Mouse (Mus musculus) G1E (cell line): ENCODE results near the gene Ampd2. TPM values are rescaled to one million over a fixed set of nuclear protein-coding genes. Genes with fewer than 3 reads are reported as not detected.
A peak's percentile ranks its signal among the peaks of the same experiment; 100 is the strongest.

Experiments used
- ATAC-seq: 2 replicates; pipeline ENCODE4 v1.8.0; 2016; ENCODE audit warnings: mild to moderate bottlenecking; ENCODE audit not compliant: insufficient number of reproducible peaks, poor library complexity, low FRiP score, severe bottlenecking; ENCODE audit errors: extremely low read depth
- DNase-seq: peaks from one replicate; pipeline ENCODE4 v3.0.0; 2012; ENCODE audit warnings: low spot score
- H3K27me3 ChIP-seq: 2 replicates; pipeline ENCODE4 v1.6.1; 2012; ENCODE audit warnings: mild to moderate bottlenecking, low read length, inconsistent platforms; ENCODE audit not compliant: insufficient read depth
- H3K36me3 ChIP-seq: replicated peaks from 2 replicates; pipeline ENCODE3; 2012; ENCODE audit warnings: mild to moderate bottlenecking, inconsistent platforms
- H3K4me1 ChIP-seq: 2 replicates; pipeline ENCODE4 v1.6.1; 2012; ENCODE audit warnings: low read depth, low read length, inconsistent platforms, mixed read lengths; ENCODE audit not compliant: insufficient read depth
- H3K4me3 ChIP-seq: 2 replicates; pipeline ENCODE4 v1.5.1; 2012; ENCODE audit warnings: low read depth, mild to moderate bottlenecking, inconsistent platforms, low read length, moderate library complexity, mixed read lengths
- H3K9me3 ChIP-seq: replicated peaks from 2 replicates; pipeline ENCODE4 v1.6.1; 2012; ENCODE audit warnings: inconsistent platforms
- CTCF ChIP-seq: IDR thresholded peaks from 2 replicates; pipeline ENCODE4 v1.5.1; 2012; ENCODE audit warnings: low read depth, low read length, inconsistent platforms, mixed read lengths
- GATA1 ChIP-seq: IDR thresholded peaks from 2 replicates; pipeline ENCODE4 v1.6.1; 2012; ENCODE audit warnings: borderline replicate concordance, low read length, inconsistent platforms, mixed read lengths
- GATA2 ChIP-seq: IDR thresholded peaks from 2 replicates; pipeline ENCODE4 v1.6.1; 2012; ENCODE audit warnings: low read depth, low read length, inconsistent platforms, borderline replicate concordance
- POLR2AphosphoS5 ChIP-seq: IDR thresholded peaks from 2 replicates; pipeline ENCODE4 v1.6.1; 2012; ENCODE audit warnings: low read depth, low read length, inconsistent platforms; ENCODE audit not compliant: insufficient replicate concordance
- TAL1 ChIP-seq: conservative IDR thresholded peaks from 2 replicates; pipeline ENCODE4 v1.6.1; 2012; ENCODE audit warnings: low read depth, low read length, inconsistent platforms, mixed read lengths
- polyA plus RNA-seq: library from polyadenylated mRNA; stranded (reverse); fragments of >175 nt; gene quantifications from 2 replicates; pipeline ENCODE4 v1.2.3, GENCODE M21; 2012
- total RNA-seq, 2 experiments: library from RNA; stranded (forward) in 1 of 2; stranded (reverse) in 1 of 2; fragments of 200-1000 nt in 1 of 2; fragments of >200 nt in 1 of 2; fragmentation: Nextera tagmentation in 1 of 2; gene quantifications; 2 replicates each; pipeline ENCODE4 v1.2.3; 2014 to 2017

Gene Ampd2
- total and polyA plus RNA-seq, 3 experiments, result 81.6 to 380 (median 169) TPM

GRCm38 (mm10) chr3:108112666-108113065 is 26.2 kb upstream of the Ampd2 start:
- no peaks in the 10 kb centered on the region for H3K27me3 ChIP-seq
- TF ChIP-seq TAL1 (no peak), POLR2AphosphoS5 (no peak), CTCF (no peak), GATA2 (no peak), GATA1 (no peak)
- no peak overlapping the region for H3K4me3 ChIP-seq
- H3K4me1 ChIP-seq, result peaks cover 11% of the 10 kb centered on the region; the same call in 1 of the 2 replicates
- ATAC-seq (no peak), DNase-seq (no peak)
- H3K9me3 ChIP-seq, result no peaks in the 10 kb centered on the region
- H3K36me3 ChIP-seq, result peaks cover 93% of the 10 kb centered on the region

GRCm38 (mm10) chr3:108112246-108112645 is 25.8 kb upstream of the Ampd2 start:
- DNase-seq, result no peak
- no peak for ATAC-seq
- no peaks in the 10 kb centered on the region for H3K9me3 ChIP-seq
- H3K27me3 ChIP-seq, result no peaks in the 10 kb centered on the region
- H3K36me3 ChIP-seq, result peaks cover 92% of the 10 kb centered on the region
- TF ChIP-seq CTCF (no peak), GATA2 (no peak), GATA1 (no peak), TAL1 (no peak), POLR2AphosphoS5 (no peak)
- H3K4me3 ChIP-seq, result no peak overlapping the region
- H3K4me1 ChIP-seq, result peaks cover 12% of the 10 kb centered on the region; the same call in 1 of the 2 replicates

DNA sequence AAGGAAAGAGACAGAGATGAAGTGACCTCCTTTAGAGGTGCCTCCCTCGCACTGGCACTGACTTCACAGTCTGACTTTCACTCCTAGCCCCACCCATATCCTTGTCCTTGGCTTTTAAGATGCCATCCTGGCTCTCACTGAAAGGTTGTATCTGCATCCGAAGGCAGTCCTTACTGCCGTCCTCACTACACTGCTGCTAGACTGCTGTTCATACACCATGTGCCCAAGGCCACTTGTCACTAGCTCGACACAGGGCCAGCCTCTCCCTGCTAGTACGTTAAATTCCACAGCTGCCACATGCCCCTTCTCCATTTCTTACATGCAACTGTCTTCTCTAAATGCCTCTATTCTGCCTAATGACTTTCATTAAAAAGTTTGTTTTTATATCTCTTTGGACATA is 24.9 kb upstream of the Ampd2 start:
- no peak for TF ChIP-seq GATA1
- TF ChIP-seq POLR2AphosphoS5, result no peak
- no peak for TF ChIP-seq CTCF
- no peak for TF ChIP-seq TAL1
- no peak for TF ChIP-seq GATA2
- H3K4me1 ChIP-seq, result peaks cover 13% of the 10 kb centered on the region
- no peaks in the 10 kb centered on the region for H3K9me3 ChIP-seq
- H3K27me3 ChIP-seq, result no peaks in the 10 kb centered on the region
- H3K4me3 ChIP-seq, result no peak overlapping the region
- DNase-seq, result no peak
- peaks cover 93% of the 10 kb centered on the region for H3K36me3 ChIP-seq
- ATAC-seq, result no peak

GRCm38 (mm10) chr3:108105281-108105680 is 18.8 kb upstream of the Ampd2 start:
- DNase-seq (no peak), ATAC-seq (no peak)
- Histone ChIP-seq H3K9me3 (no peaks in the 10 kb centered on the region), H3K4me1 (peaks cover 25% of the 10 kb centered on the region), H3K27me3 (no peaks in the 10 kb centered on the region), H3K36me3 (peaks cover 80% of the 10 kb centered on the region), H3K4me3 (no peak overlapping the region)
- no peak for TF ChIP-seq POLR2AphosphoS5
- TF ChIP-seq CTCF, result no peak
- no peak for TF ChIP-seq TAL1
- no peak for TF ChIP-seq GATA1
- no peak for TF ChIP-seq GATA2

GRCm38 (mm10) chr3:108102075-108102474 is 15.6 kb upstream of the Ampd2 start:
- H3K36me3 ChIP-seq, result peaks cover 68% of the 10 kb centered on the region
- no peak for TF ChIP-seq GATA2
- no peak for TF ChIP-seq POLR2AphosphoS5
- TF ChIP-seq TAL1, result no peak
- TF ChIP-seq CTCF, result no peak
- no peak for TF ChIP-seq GATA1
- no peaks in the 10 kb centered on the region for H3K9me3 ChIP-seq
- no peaks in the 10 kb centered on the region for H3K27me3 ChIP-seq
- peaks cover 55% of the 10 kb centered on the region for H3K4me1 ChIP-seq
- DNase-seq (no peak), ATAC-seq (no peak)
- no peak overlapping the region for H3K4me3 ChIP-seq

DNA sequence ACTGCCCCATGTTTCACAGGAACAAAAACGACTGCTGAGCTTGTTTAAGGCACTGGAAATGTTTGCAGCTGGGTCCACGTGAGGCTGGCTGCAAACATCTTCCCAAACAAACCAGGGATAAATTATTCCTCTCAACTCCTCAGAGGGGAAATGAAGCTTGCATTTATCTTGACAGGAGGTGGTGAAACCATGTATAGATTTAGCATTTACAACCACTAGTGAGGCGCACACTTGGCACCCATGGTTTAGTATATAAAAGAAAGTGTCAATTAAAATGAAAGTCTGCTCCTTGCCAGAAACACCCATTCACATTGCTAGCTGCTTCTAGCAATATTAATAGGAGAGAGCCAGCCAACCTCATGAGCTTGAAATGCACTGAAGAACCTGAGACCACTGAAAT is 15.1 kb upstream of the Ampd2 start:
- ATAC-seq (no peak), DNase-seq (no peak)
- peaks cover 64% of the 10 kb centered on the region for H3K36me3 ChIP-seq
- no peak for TF ChIP-seq POLR2AphosphoS5
- TF ChIP-seq CTCF, result no peak
- TF ChIP-seq GATA2, result no peak
- no peak for TF ChIP-seq TAL1
- TF ChIP-seq GATA1, result no peak
- no peaks in the 10 kb centered on the region for H3K27me3 ChIP-seq
- no peaks in the 10 kb centered on the region for H3K9me3 ChIP-seq
- no peak overlapping the region for H3K4me3 ChIP-seq
- H3K4me1 ChIP-seq, result peaks cover 59% of the 10 kb centered on the region

DNA sequence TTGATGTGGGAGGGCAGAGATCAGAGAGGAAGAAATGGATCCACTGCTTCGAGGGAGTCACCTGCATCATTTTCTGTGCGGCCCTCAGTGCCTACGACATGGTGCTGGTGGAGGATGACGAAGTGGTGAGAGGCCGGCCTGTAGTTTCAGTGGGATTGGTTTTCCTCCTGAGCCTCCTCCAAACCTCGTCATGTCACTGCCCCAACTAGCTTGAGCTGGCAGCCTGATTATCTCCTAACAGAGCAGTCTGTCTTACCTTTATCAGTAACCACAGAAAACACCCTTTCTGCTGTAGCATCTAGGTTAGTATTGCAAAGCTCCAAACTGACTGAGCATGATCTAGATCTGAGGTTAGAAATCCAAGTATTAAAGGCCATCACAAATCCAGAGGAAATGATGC is 11.9 kb upstream of the Ampd2 start:
- Histone ChIP-seq H3K4me3 (peak overlapping the region; percentile 43; the same call in 1 of the 2 replicates), H3K9me3 (no peaks in the 10 kb centered on the region), H3K27me3 (no peaks in the 10 kb centered on the region), H3K4me1 (peaks cover 79% of the 10 kb centered on the region), H3K36me3 (peaks cover 39% of the 10 kb centered on the region)
- peak; percentile 56 for ATAC-seq
- DNase-seq, result peak; percentile 59
- TF ChIP-seq GATA1 (no peak), TAL1 (peak; percentile 79)
